Mouse (Mus musculus): Measurements from ENCODE around the gene Crlf1. TPM values are rescaled to one million over a fixed set of nuclear protein-coding genes. Genes with fewer than 3 reads are reported as not detected.

Crlf1 gene
- 0.59 and 0.70 TPM in 2 replicates for polyA plus RNA-seq (2012; rRNA removed)

GRCm38 (mm10) chr8:70492664-70493640 lies at the start of gene Crlf1:
Crlf1 (plus strand) TSS chr8:70493158.
- Histone ChIP-seq H3K4me3 (ENCODE audit: control insufficient read depth, insufficient read depth, low read length) (no peak within 1 kb of the TSS), H3K27me3 (ENCODE audit: control insufficient read depth, insufficient read depth, low read length) (peaks cover 56% of the 10 kb centered on the region)
- DNase-seq, result no peak

GRCm38 (mm10) chr8:70443326-70443725 lies 49.6 kb upstream of the Crlf1 start:
- H3K27me3 ChIP-seq (ENCODE audit: control insufficient read depth, insufficient read depth, low read length), result no peaks in the 10 kb centered on the region
- DNase-seq, result no peak
- no peak for TF ChIP-seq CTCF (IDR thresholded peaks at IDR 0.05; ENCODE audit: borderline replicate concordance, control insufficient read depth, extremely low read depth, insufficient read depth, low read length, poor library complexity)
- TF ChIP-seq POLR2A (IDR thresholded peaks at IDR 0.05; ENCODE audit: control insufficient read depth, extremely low read depth, insufficient read depth, low read length, poor library complexity), result no peak
- 70% methylated on average over 4 of the region's 4 CpGs for WGBS
- H3K4me1 ChIP-seq (replicated peaks; ENCODE audit: control insufficient read depth, insufficient read depth, low read length), result peaks cover 9% of the 10 kb centered on the region
- H3K4me3 ChIP-seq (ENCODE audit: control insufficient read depth, insufficient read depth, low read length), result no peak overlapping the region
- H3K36me3 ChIP-seq (ENCODE audit: control insufficient read depth, insufficient read depth, low read length), result no peaks in the 10 kb centered on the region
- no peak overlapping the region for H3K27ac ChIP-seq (ENCODE audit: control insufficient read depth, insufficient read depth, low read length)

More at GRCm38 (mm10) chr8:70492664-70493640, at the start of gene Crlf1:
- H3K4me1 ChIP-seq (replicated peaks; ENCODE audit: control insufficient read depth, insufficient read depth, low read length), result peaks cover 28% of the 10 kb centered on the region
- H3K27ac ChIP-seq (ENCODE audit: control insufficient read depth, insufficient read depth, low read length), result no peak within 1 kb of the TSS
- no peak for TF ChIP-seq POLR2A (IDR thresholded peaks at IDR 0.05; ENCODE audit: control insufficient read depth, extremely low read depth, insufficient read depth, low read length, poor library complexity)
- no peak for TF ChIP-seq CTCF (IDR thresholded peaks at IDR 0.05; ENCODE audit: borderline replicate concordance, control insufficient read depth, extremely low read depth, insufficient read depth, low read length, poor library complexity)
- 3% methylated on average over 78 of the region's 93 CpGs for WGBS
- no peaks in the 10 kb centered on the region for H3K36me3 ChIP-seq (ENCODE audit: control insufficient read depth, insufficient read depth, low read length)

GRCm38 (mm10) chr8:70445988-70446387 lies 47.0 kb upstream of the Crlf1 start:
- Histone ChIP-seq H3K4me1 (replicated peaks; ENCODE audit: control insufficient read depth, insufficient read depth, low read length) (peaks cover 11% of the 10 kb centered on the region), H3K36me3 (ENCODE audit: control insufficient read depth, insufficient read depth, low read length) (no peaks in the 10 kb centered on the region), H3K4me3 (ENCODE audit: control insufficient read depth, insufficient read depth, low read length) (no peak overlapping the region), H3K27me3 (ENCODE audit: control insufficient read depth, insufficient read depth, low read length) (no peaks in the 10 kb centered on the region), H3K27ac (ENCODE audit: control insufficient read depth, insufficient read depth, low read length) (no peak overlapping the region)
- TF ChIP-seq CTCF (IDR thresholded peaks at IDR 0.05; ENCODE audit: borderline replicate concordance, control insufficient read depth, extremely low read depth, insufficient read depth, low read length, poor library complexity), result no peak
- TF ChIP-seq POLR2A (IDR thresholded peaks at IDR 0.05; ENCODE audit: control insufficient read depth, extremely low read depth, insufficient read depth, low read length, poor library complexity), result no peak
- no peak for DNase-seq
- 82% methylated on average over 1 of the region's 1 CpGs for WGBS

GRCm38 (mm10) chr8:70447639-70448420 lies 45.1 kb upstream of the Crlf1 start:
- 88% methylated on average over 19 of the region's 19 CpGs for WGBS
- H3K4me3 ChIP-seq (ENCODE audit: control insufficient read depth, insufficient read depth, low read length), result no peak overlapping the region
- peaks cover 11% of the 10 kb centered on the region for H3K4me1 ChIP-seq (replicated peaks; ENCODE audit: control insufficient read depth, insufficient read depth, low read length)
- TF ChIP-seq POLR2A (IDR thresholded peaks at IDR 0.05; ENCODE audit: control insufficient read depth, extremely low read depth, insufficient read depth, low read length, poor library complexity), result no peak
- TF ChIP-seq CTCF (IDR thresholded peaks at IDR 0.05; ENCODE audit: borderline replicate concordance, control insufficient read depth, extremely low read depth, insufficient read depth, low read length, poor library complexity), result no peak
- H3K27ac ChIP-seq (ENCODE audit: control insufficient read depth, insufficient read depth, low read length), result no peak overlapping the region
- no peak for DNase-seq
- no peaks in the 10 kb centered on the region for H3K36me3 ChIP-seq (ENCODE audit: control insufficient read depth, insufficient read depth, low read length)
- no peaks in the 10 kb centered on the region for H3K27me3 ChIP-seq (ENCODE audit: control insufficient read depth, insufficient read depth, low read length)

GRCm38 (mm10) chr8:70452196-70452966 lies 40.6 kb upstream of the Crlf1 start:
- H3K4me3 ChIP-seq (ENCODE audit: control insufficient read depth, insufficient read depth, low read length), result no peak overlapping the region

More at GRCm38 (mm10) chr8:70452196-70452966, 40.6 kb upstream of the Crlf1 start:
- H3K4me1 ChIP-seq (replicated peaks; ENCODE audit: control insufficient read depth, insufficient read depth, low read length), result peaks cover 11% of the 10 kb centered on the region
- TF ChIP-seq POLR2A (IDR thresholded peaks at IDR 0.05; ENCODE audit: control insufficient read depth, extremely low read depth, insufficient read depth, low read length, poor library complexity) (no peak), CTCF (IDR thresholded peaks at IDR 0.05; ENCODE audit: borderline replicate concordance, control insufficient read depth, extremely low read depth, insufficient read depth, low read length, poor library complexity) (no peak)
- no peak overlapping the region for H3K27ac ChIP-seq (ENCODE audit: control insufficient read depth, insufficient read depth, low read length)
- H3K27me3 ChIP-seq (ENCODE audit: control insufficient read depth, insufficient read depth, low read length), result no peaks in the 10 kb centered on the region
- DNase-seq, result no peak
- H3K36me3 ChIP-seq (ENCODE audit: control insufficient read depth, insufficient read depth, low read length), result no peaks in the 10 kb centered on the region
- 94% methylated on average over 52 of the region's 52 CpGs for whole genome bisulfite sequencing
